Mouse (Mus musculus) embryonic fibroblast, embryonic 13.5 days (primary cell): ENCODE data around the gene Kctd19.

Experiments used
- CTCF ChIP-seq: IDR thresholded peaks from 2 replicates; pipeline ENCODE4 v1.5.1; 2011; ENCODE audit warnings: mild to moderate bottlenecking, control low read depth, low read length, moderate library complexity, borderline replicate concordance; ENCODE audit not compliant: insufficient read depth
- POLR2A ChIP-seq: IDR thresholded peaks from 2 replicates; pipeline ENCODE4 v1.6.1; 2011; ENCODE audit warnings: low read depth, mild to moderate bottlenecking, control low read depth, low read length, moderate library complexity

DNA sequence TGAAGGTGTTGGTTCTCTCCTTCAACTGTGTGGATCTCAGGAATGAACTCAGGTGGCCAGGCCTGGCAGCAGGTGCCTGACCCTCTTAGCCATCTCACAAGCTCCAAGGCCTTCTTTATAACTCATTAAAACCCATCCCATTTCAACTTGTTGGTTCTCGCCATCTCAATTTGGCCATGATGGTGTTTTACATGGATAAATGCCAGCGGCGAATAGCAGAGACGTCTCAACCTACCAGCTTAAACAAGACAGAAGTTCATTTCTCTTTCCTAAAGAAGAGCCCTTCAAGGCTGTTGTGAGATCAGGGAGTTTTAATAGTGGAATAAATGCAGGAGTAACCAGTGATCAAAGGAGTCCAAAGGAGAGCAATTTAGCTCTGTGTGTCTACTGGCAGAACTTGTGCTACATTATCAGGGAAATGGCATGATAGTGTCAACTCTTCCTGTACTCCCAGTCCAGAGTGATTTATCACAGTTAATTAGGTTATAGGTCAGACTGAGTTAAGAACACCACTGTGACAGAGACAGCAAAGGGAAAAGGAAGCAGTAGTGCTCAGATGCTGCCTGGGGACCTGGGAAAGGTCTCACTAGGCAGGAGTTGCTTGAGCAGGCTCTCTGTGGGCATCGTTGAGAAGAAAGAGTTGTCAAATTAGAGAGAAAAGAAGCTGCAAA lies 23.9 kb upstream of the Kctd19 start:
- TF ChIP-seq POLR2A (no peak), CTCF (no peak)
